Mouse (Mus musculus) liver, postnatal 0 days (tissue): ENCODE data around the gene Mlana.

Source experiments
- CTCF ChIP-seq: sonication (generic); IDR thresholded peaks from 2 replicates; pipeline ENCODE4 v1.5.1; 2016; ENCODE audit warnings: antibody characterized with exemption, low read depth
- EP300 ChIP-seq: IDR thresholded peaks from 2 replicates; pipeline ENCODE4 v1.6.1; 2016; ENCODE audit warnings: antibody characterized with exemption, low read depth, mild to moderate bottlenecking

GRCm38 (mm10) chr19:29718476-29718875 lies 20.9 kb downstream of the Mlana start:
- TF ChIP-seq CTCF, result no peak
- no peak for TF ChIP-seq EP300
